Mouse (Mus musculus) liver, postnatal 0 days (tissue): ENCODE measurements around the gene Sdc3.

Source experiments
- CTCF ChIP-seq: sonication (generic); IDR thresholded peaks from 2 replicates; pipeline ENCODE4 v1.5.1; 2016; ENCODE audit warnings: antibody characterized with exemption, low read depth
- EP300 ChIP-seq: IDR thresholded peaks from 2 replicates; pipeline ENCODE4 v1.6.1; 2016; ENCODE audit warnings: antibody characterized with exemption, low read depth, mild to moderate bottlenecking

DNA sequence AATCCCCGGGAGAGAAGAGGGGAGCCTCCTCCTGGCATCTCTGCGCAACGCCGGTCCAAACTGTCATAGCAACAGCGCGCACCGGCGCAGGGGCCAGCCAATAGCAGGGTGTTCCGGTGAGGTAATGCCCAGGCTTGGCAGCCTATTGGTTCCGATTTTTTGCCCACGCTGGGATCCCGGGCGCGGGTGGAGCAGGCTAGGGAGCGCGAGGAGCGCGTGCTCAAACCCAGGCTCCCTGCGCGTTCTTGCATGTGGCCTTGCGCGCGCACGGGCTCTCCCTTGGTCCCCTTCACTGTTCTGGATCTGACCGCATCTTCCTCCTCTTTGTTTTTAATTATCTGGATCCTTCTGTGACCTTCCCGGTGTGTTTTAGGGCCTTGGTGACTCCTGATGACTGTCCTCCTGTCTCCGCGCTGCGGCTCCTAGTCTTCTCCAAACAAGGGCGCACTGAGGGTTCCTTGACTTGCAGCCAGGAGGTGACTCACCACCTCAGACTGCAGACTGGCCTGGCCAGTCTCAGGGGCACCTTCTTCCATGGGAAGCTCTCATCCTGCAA lies 69.4 kb downstream of the Sdc3 start:
- TF ChIP-seq CTCF (no peak), EP300 (no peak)
